Mouse (Mus musculus): Measurements from ENCODE around the gene Slc2a6. TPM values are rescaled to one million over a fixed set of nuclear protein-coding genes. Genes with fewer than 3 reads are reported as not detected.

Slc2a6 gene
- polyA plus RNA-seq, 1 experiment from 2014 or later = 1.2 TPM

Other genes starting within 250 kb of the Slc2a6 start
- gene Abo, start 163.0 kb downstream of the Slc2a6 start, polyA plus RNA-seq (2014; fragmentation: Nextera tagmentation; extraction: Ambion mirVana) = not detected in 2 replicates
- 11.6 and 15.2 TPM in 2 replicates for gene Surf6, start 125.1 kb downstream of the Slc2a6 start, polyA plus RNA-seq (2014; fragmentation: Nextera tagmentation; extraction: Ambion mirVana)
- 96.5 and 99.5 TPM in 2 replicates for gene Med22, start 117.3 kb downstream of the Slc2a6 start, polyA plus RNA-seq (2014; fragmentation: Nextera tagmentation; extraction: Ambion mirVana)
- 631 and 654 TPM in 2 replicates for gene Rpl7a, start 117.2 kb downstream of the Slc2a6 start, polyA plus RNA-seq (2014; fragmentation: Nextera tagmentation; extraction: Ambion mirVana)
- gene Surf2, start 111.6 kb downstream of the Slc2a6 start, polyA plus RNA-seq (2014; fragmentation: Nextera tagmentation; extraction: Ambion mirVana) = 46.5 and 48.4 TPM in 2 replicates
- 49.0 and 54.0 TPM in 2 replicates for gene Surf1, start 111.5 kb downstream of the Slc2a6 start, polyA plus RNA-seq (2014; fragmentation: Nextera tagmentation; extraction: Ambion mirVana)
- 137 and 139 TPM in 2 replicates for gene Surf4, start 94.1 kb downstream of the Slc2a6 start, polyA plus RNA-seq (2014; fragmentation: Nextera tagmentation; extraction: Ambion mirVana)
- gene Stkld1, start 94.0 kb downstream of the Slc2a6 start, polyA plus RNA-seq (2014; fragmentation: Nextera tagmentation; extraction: Ambion mirVana) = 0.07 TPM in 1 of 2 replicates, not detected in the other
- gene Rexo4, start 63.6 kb downstream of the Slc2a6 start, polyA plus RNA-seq (2014; fragmentation: Nextera tagmentation; extraction: Ambion mirVana) = 50.4 and 51.4 TPM in 2 replicates
- not detected in 2 replicates for gene Adamts13, start 54.6 kb downstream of the Slc2a6 start, polyA plus RNA-seq (2014; fragmentation: Nextera tagmentation; extraction: Ambion mirVana)
- gene Cacfd1, start 18.1 kb downstream of the Slc2a6 start, polyA plus RNA-seq (2014; fragmentation: Nextera tagmentation; extraction: Ambion mirVana) = 87.6 and 93.8 TPM in 2 replicates
- gene Mymk, start 44.2 kb upstream of the Slc2a6 start, polyA plus RNA-seq (2014; fragmentation: Nextera tagmentation; extraction: Ambion mirVana) = not detected in 2 replicates
- 3.9 and 5.9 TPM in 2 replicates for gene Adamtsl2, start 51.4 kb upstream of the Slc2a6 start, polyA plus RNA-seq (2014; fragmentation: Nextera tagmentation; extraction: Ambion mirVana)
- 0.10 and 0.15 TPM in 2 replicates for gene Fam163b, start 114.5 kb upstream of the Slc2a6 start, polyA plus RNA-seq (2014; fragmentation: Nextera tagmentation; extraction: Ambion mirVana)
- 0.48 TPM in 1 of 2 replicates, not detected in the other for gene Dbh, start 137.2 kb upstream of the Slc2a6 start, polyA plus RNA-seq (2014; fragmentation: Nextera tagmentation; extraction: Ambion mirVana)
- gene Sardh, start 220.3 kb upstream of the Slc2a6 start, polyA plus RNA-seq (2014; fragmentation: Nextera tagmentation; extraction: Ambion mirVana) = 3.6 and 4.4 TPM in 2 replicates